Mouse (Mus musculus) stomach, embryonic 15.5 days (tissue): ENCODE results near the gene Fgf2. TPM values are rescaled to one million over a fixed set of nuclear protein-coding genes. Genes with fewer than 3 reads are reported as not detected.
A peak's percentile ranks its signal among the peaks of the same experiment; 100 is the strongest.

Experiments used
- ATAC-seq: fragments of 200-750 bp; cut with Nextera tagmentation; 2 replicates; pipeline ENCODE4 v1.8.0; 2017; ENCODE audit warnings: low read depth, moderate number of reproducible peaks, moderate TSS enrichment; ENCODE audit not compliant: insufficient read depth, low FRiP score
- H3K27ac ChIP-seq: fragments of 300-500 bp; sonication (generic); 2 replicates; pipeline ENCODE4 v1.5.1; 2015; ENCODE audit warnings: mild to moderate bottlenecking, inconsistent platforms
- H3K27me3 ChIP-seq: fragments of 300-500 bp; sonication (generic); replicated peaks from 2 replicates; pipeline ENCODE4 v1.6.1; 2015; ENCODE audit warnings: inconsistent platforms
- H3K36me3 ChIP-seq: fragments of 300-500 bp; sonication (generic); 2 replicates; pipeline ENCODE4 v1.6.1; 2015; ENCODE audit warnings: inconsistent platforms
- H3K4me1 ChIP-seq: fragments of 300-500 bp; sonication (generic); 2 replicates; pipeline ENCODE4 v1.6.1; 2015; ENCODE audit warnings: inconsistent platforms
- H3K4me2 ChIP-seq: fragments of 300-500 bp; sonication (generic); 2 replicates; pipeline ENCODE4 v1.6.1; 2015; ENCODE audit warnings: mild to moderate bottlenecking, inconsistent platforms
- H3K4me3 ChIP-seq: fragments of 300-500 bp; sonication (generic); replicated peaks from 2 replicates; pipeline ENCODE4 v1.5.1; 2015; ENCODE audit warnings: inconsistent platforms
- H3K9ac ChIP-seq: fragments of 300-500 bp; sonication (generic); 2 replicates; pipeline ENCODE4 v1.6.1; 2015; ENCODE audit warnings: inconsistent platforms
- H3K9me3 ChIP-seq: fragments of 300-500 bp; sonication (generic); 2 replicates; pipeline ENCODE4 v1.6.1; 2016; ENCODE audit warnings: inconsistent platforms
- WGBS: fragments of 180-500 bp; shearing (Covaris S2); methylation state at CpG from one replicate; pipeline ENCODE4 v1.1.7; 2015; 5-methylcytosine and 5-hydroxymethylcytosine counted together
- polyA plus RNA-seq: library from polyadenylated mRNA; unstranded; fragments of >200 nt; fragmentation: Nextera tagmentation; extraction: Ambion mirVana; gene quantifications from 2 replicates; pipeline ENCODE4 v1.2.1, GENCODE M21; 2015

Gene Fgf2
- polyA plus RNA-seq, 1 experiment from 2014 or later = 2.1 TPM

DNA sequence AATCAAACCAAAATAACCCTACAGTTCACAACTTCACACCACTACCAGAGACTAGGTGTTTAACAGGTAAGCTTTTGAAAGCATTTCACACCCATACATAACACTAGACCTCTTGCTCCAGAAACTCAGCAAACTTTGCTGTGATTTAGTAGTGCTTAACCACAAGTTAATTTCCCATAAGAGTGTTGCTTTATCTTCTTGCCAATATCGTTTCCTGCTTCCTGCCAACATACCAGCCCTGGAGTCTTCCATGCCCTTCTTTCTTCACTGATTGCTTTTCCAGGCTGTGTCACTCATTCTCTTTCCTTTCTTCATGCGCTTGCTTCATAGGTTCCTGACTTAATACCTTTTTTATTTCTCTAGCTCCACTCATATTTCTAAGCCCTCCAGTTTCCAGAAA is 19.7 kb upstream of the Fgf2 start:
- no peak overlapping the region for H3K9ac ChIP-seq
- H3K27me3 ChIP-seq = no peaks in the 10 kb centered on the region
- H3K9me3 ChIP-seq = no peaks in the 10 kb centered on the region
- no peak overlapping the region for H3K4me2 ChIP-seq
- no peak for ATAC-seq
- no peak overlapping the region for H3K4me3 ChIP-seq
- no peak overlapping the region for H3K27ac ChIP-seq
- no peaks in the 10 kb centered on the region for H3K4me1 ChIP-seq
- H3K36me3 ChIP-seq = no peaks in the 10 kb centered on the region
- 77% methylated on average over 2 of the region's 2 CpGs for WGBS

DNA sequence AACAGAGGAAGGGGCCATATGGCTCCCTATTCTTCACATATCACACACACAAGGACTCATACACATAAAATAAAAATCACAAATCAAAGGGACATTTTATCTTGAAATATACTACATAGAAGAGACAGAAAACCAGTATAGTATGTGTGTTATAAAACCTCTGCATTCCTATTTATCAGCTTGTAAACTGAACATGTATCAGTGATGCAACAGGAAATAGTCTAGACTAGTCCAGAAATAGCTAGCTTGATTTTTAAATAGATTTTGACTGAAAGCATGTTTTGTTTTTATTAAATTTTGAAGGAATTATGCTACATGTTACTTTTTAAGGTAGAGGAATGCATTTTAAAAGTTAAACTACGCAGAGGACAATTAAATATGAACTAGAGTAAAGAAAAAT is 18.2 kb upstream of the Fgf2 start:
- H3K27ac ChIP-seq = no peak overlapping the region
- 85% methylated on average over 1 of the region's 1 CpGs for WGBS
- H3K4me1 ChIP-seq = no peaks in the 10 kb centered on the region
- no peak overlapping the region for H3K4me3 ChIP-seq
- no peaks in the 10 kb centered on the region for H3K36me3 ChIP-seq
- no peak overlapping the region for H3K9ac ChIP-seq
- H3K27me3 ChIP-seq = no peaks in the 10 kb centered on the region
- H3K4me2 ChIP-seq = no peak overlapping the region
- no peak for ATAC-seq
- no peaks in the 10 kb centered on the region for H3K9me3 ChIP-seq

DNA sequence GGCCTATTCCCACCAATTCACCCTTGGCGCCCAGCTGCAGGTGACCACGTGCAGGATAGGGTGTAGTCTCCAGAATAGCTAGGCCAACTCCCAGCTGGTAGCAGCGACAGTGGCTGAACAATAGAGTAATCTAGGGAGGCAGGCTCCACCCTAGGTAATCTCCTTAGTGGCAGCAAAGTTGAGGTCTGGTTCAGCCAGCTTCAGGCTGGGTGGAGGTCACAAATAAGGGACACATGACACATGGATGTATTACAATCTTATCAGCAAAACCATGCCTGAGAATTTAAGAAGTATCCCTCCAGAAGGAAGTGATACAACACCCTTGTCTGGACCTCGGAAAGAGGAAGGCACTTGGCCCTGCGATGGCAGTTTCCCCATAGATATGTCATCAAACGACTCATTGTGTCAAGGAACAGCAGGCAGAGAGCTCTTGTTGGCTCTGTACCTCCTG is 16.1 kb upstream of the Fgf2 start:
- no peaks in the 10 kb centered on the region for H3K36me3 ChIP-seq
- H3K4me2 ChIP-seq = no peak overlapping the region
- no peak overlapping the region for H3K27ac ChIP-seq
- no peaks in the 10 kb centered on the region for H3K4me1 ChIP-seq
- WGBS = 54% methylated on average over 6 of the region's 6 CpGs
- no peak overlapping the region for H3K9ac ChIP-seq
- no peaks in the 10 kb centered on the region for H3K9me3 ChIP-seq
- no peaks in the 10 kb centered on the region for H3K27me3 ChIP-seq
- no peak; the same call in 1 of the 2 replicates for ATAC-seq
- H3K4me3 ChIP-seq = no peak overlapping the region

DNA sequence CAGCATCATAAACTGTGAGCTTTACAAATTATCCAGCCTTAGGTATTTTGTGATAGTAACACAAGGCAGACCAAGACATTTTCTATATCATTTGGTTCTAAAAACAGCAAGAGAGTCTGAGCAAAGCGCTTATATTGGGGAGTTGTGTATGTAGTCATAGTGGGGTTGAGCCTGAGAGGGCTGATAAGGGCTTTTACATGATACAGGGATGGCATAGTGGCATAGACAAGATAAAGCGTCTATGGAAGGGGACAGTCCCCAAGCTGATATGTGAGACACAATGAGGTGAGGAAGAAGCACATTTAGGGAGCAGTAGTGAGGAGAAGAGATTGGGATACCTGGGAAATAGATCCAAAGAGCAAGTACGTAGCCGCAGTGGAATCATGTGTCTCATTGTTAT is 14.1 kb upstream of the Fgf2 start:
- no peak for ATAC-seq
- H3K27ac ChIP-seq = no peak overlapping the region
- no peak overlapping the region for H3K4me3 ChIP-seq
- 94% methylated on average over 4 of the region's 4 CpGs for WGBS
- H3K4me1 ChIP-seq = no peaks in the 10 kb centered on the region
- no peaks in the 10 kb centered on the region for H3K36me3 ChIP-seq
- no peak overlapping the region for H3K9ac ChIP-seq
- no peaks in the 10 kb centered on the region for H3K9me3 ChIP-seq
- no peak overlapping the region for H3K4me2 ChIP-seq
- no peaks in the 10 kb centered on the region for H3K27me3 ChIP-seq

DNA sequence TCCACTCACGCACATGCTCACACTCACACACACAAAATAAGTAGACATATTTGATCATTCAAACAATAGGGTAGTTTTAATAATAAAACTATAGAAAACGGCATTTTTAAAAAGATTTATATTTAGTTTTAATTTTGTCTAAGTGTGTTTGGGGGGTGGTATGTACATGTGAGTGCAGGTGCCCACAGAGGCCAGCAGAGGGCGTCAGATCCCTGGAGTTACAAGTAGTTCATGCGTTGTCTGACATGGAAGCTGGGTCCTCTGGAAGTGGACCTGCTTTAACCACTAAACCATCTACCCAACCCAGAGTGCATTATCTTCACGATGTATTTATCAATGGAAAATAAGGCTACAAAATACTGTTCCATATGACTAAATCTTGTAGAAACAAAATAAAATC is 7.0 kb upstream of the Fgf2 start:
- Histone ChIP-seq H3K4me1 (no peaks in the 10 kb centered on the region), H3K9me3 (no peaks in the 10 kb centered on the region), H3K36me3 (no peaks in the 10 kb centered on the region), H3K27me3 (no peaks in the 10 kb centered on the region), H3K27ac (no peak overlapping the region), H3K4me3 (no peak overlapping the region), H3K4me2 (no peak overlapping the region), H3K9ac (no peak overlapping the region)
- WGBS = 59% methylated on average over 5 of the region's 5 CpGs
- no peak for ATAC-seq

DNA sequence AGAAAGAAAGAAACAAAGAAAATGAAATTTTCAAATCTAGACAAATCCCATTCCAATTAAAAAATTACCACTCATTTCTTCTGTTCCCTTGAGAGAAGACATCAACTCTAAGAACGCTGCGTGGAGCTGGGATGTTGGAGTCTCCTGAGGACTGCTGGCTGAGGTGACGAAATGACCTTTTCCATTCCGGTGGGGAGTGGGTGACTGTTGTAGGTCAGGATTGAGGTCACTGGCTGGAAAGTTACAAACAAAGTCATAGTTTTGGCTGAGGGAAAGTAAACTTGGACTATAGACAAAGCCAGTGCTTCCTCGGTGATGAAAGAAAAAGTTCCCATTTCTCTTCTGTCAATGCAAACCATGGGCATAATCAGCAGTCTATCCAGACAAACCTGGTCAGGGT is 5.3 kb upstream of the Fgf2 start:
- peaks cover 11% of the 10 kb centered on the region; the same call in 1 of the 2 replicates for H3K27me3 ChIP-seq
- WGBS = 44% methylated on average over 5 of the region's 5 CpGs
- no peaks in the 10 kb centered on the region for H3K36me3 ChIP-seq
- H3K9ac ChIP-seq = no peak overlapping the region
- no peak overlapping the region for H3K4me2 ChIP-seq
- H3K4me1 ChIP-seq = peaks cover 2% of the 10 kb centered on the region; the same call in 1 of the 2 replicates
- H3K4me3 ChIP-seq = no peak overlapping the region
- ATAC-seq = no peak
- no peak overlapping the region for H3K27ac ChIP-seq
- H3K9me3 ChIP-seq = no peaks in the 10 kb centered on the region

DNA sequence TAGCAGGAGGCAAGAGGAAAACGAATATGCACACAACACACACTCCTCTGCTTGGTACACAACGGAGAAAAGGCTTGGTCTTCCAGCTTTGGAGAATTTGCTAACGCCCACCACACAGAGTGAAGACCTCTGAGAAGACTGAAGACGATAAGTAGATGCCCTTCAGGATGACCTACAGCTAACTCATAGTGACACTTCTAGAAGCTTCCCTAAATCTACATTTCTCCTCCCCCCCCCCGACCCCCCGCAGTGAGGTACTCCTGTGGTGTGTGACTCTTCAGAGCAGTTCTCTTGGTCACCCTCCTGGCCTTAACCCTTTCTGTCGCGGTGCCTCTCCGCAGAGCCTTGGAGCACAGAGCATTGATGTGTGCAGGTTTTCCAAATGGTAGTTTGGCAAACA is 475 bp upstream of the Fgf2 start:
- Histone ChIP-seq H3K36me3 (no peaks in the 10 kb centered on the region), H3K27me3 (peaks cover 22% of the 10 kb centered on the region), H3K4me1 (peaks cover 7% of the 10 kb centered on the region; the same call in 1 of the 2 replicates), H3K9me3 (no peaks in the 10 kb centered on the region), H3K9ac (no peak overlapping the region), H3K27ac (no peak overlapping the region), H3K4me3 (peak overlapping the region; percentile 68), H3K4me2 (peak overlapping the region; percentile 95)
- ATAC-seq = 0 out of 2 replicates have a peak, but pooled peaks have one; percentile 18
- 33% methylated on average over 9 of the region's 9 CpGs for WGBS

DNA sequence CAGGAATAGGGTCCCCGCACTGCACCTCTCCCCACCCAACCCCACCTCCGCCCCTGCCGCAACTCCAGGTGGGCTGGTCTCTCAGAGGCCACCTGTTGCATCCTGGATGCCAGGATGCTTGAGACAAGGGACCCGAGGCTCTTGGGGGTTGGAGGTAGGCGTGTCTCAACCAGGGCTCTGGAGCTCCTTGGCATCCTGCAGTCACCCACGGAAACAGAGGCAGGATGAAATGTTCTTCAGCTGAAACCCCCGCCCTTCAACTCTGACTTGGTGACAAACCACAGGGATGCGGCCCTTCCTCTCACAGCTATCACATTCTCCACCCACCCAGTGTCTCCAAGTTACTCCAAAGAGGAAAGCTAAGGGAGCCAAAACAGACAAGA is 1.0 kb downstream of the Fgf2 start:
- ATAC-seq = no peak

DNA sequence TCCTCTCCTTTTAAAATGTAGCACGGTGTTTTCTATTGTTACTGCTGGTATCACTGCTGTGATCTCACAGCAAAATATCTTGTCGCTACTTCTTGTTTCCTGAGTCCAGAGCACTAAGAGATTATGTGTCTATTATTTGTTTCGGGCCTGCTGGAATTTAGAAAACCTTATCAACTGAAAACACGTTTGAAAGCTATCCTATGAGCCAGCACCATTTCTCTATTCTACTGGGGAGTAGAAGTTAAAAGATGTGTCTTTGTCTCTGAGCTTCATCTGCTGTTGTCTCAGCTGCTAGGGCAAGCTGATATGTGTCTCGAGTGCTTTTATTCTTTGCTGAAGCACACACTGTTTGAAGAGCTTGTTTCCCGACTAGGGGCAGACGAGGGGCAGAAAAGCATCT is 2.2 kb downstream of the Fgf2 start:
- H3K27ac ChIP-seq = no peak overlapping the region
- H3K4me1 ChIP-seq = peaks cover 7% of the 10 kb centered on the region; the same call in 1 of the 2 replicates
- no peak overlapping the region for H3K9ac ChIP-seq
- 50% methylated on average over 7 of the region's 7 CpGs for WGBS
- peaks cover 22% of the 10 kb centered on the region for H3K27me3 ChIP-seq
- no peak for ATAC-seq
- H3K4me2 ChIP-seq = no peak overlapping the region
- no peaks in the 10 kb centered on the region for H3K9me3 ChIP-seq
- no peaks in the 10 kb centered on the region for H3K36me3 ChIP-seq
- H3K4me3 ChIP-seq = no peak overlapping the region

More for the DNA sequence above, 1.0 kb downstream of the Fgf2 start:
- Histone ChIP-seq H3K9ac (peak overlapping the region; percentile 71; the same call in 1 of the 2 replicates), H3K36me3 (no peaks in the 10 kb centered on the region), H3K4me1 (peaks cover 7% of the 10 kb centered on the region; the same call in 1 of the 2 replicates), H3K9me3 (no peaks in the 10 kb centered on the region), H3K27ac (no peak overlapping the region), H3K4me3 (peak overlapping the region; percentile 68), H3K4me2 (peak overlapping the region; percentile 95), H3K27me3 (peaks cover 22% of the 10 kb centered on the region)
- 14% methylated on average over 8 of the region's 8 CpGs for WGBS

DNA sequence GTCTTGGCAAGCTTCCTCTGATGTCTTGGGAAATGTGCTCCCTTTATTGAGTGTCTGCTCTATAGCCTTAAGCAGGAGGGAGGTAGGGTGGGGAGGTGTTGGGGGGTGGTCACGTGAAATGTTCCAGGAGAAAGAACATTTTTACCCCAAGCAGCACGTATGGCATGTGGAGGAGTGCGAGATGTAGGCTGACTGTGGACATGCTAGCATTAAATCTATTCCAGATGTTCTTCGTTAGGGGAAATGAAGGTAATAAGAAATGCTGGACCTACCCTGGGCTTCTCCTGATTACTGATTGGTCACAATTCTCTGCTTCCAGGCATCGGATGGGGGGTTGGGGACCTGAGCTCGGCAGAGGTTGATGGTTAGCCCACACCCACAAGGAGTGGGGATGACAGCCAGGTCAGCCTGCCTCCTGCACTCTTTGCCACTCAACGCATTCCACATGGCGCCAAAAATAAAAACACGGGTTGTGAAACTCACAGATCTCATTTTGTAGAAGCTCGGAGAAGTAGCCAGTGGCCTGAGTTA is 5.9 kb downstream of the Fgf2 start:
- H3K36me3 ChIP-seq = no peaks in the 10 kb centered on the region

DNA sequence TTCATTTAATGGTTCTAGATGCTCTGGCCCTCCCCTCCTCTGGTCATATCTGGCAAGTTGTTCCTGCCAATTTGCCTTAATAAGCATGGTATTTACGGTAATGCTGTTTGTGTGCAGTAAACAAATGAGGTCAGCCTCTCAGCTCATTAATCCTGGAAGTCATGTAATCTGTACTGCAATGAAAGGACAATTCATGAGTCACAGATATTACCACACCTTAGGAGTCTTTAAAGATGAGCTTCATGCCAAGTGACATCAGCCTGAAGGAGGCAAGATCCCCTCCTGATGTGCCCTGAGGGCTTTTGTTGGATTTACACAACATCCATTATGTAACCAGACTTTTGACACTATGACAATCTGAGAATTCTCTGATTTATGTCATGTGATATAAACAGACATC is 6.6 kb downstream of the Fgf2 start:
- Histone ChIP-seq H3K36me3 (no peaks in the 10 kb centered on the region), H3K27ac (no peak overlapping the region), H3K27me3 (0 out of 2 replicates have a peak, but pooled peaks cover under 1% of the 10 kb centered on the region), H3K4me2 (no peak overlapping the region), H3K4me3 (no peak overlapping the region), H3K9me3 (no peaks in the 10 kb centered on the region), H3K4me1 (no peaks in the 10 kb centered on the region), H3K9ac (no peak overlapping the region)
- ATAC-seq = no peak
- WGBS = 66% methylated on average over 1 of the region's 1 CpGs

More for the DNA sequence above, 5.9 kb downstream of the Fgf2 start:
- Histone ChIP-seq H3K4me3 (no peak overlapping the region), H3K27me3 (peaks cover 5% of the 10 kb centered on the region; the same call in 1 of the 2 replicates), H3K4me1 (no peaks in the 10 kb centered on the region), H3K4me2 (no peak overlapping the region), H3K27ac (no peak overlapping the region), H3K9ac (no peak overlapping the region), H3K9me3 (no peaks in the 10 kb centered on the region)
- no peak for ATAC-seq
- WGBS = 76% methylated on average over 10 of the region's 10 CpGs

DNA sequence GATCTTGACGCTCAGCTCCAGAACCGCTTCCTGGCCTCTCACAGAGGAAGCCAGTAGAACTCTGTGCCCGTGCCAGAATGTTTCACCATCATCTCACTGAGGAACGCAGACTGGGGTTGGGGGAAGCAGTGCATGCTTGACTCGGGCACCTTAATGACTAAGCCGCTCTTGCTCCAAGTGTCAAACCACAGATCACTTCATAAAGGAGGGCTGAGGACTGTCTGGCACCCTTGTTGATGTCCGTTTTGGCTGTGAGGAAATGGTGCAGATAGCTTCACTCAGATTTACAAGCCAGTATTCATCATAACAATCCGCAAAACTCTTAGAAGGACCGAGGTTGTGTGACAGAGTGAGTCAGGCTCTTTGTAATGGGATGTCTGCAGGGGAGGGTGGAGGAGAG is 12.6 kb downstream of the Fgf2 start:
- no peak for ATAC-seq
- H3K27ac ChIP-seq = no peak overlapping the region
- H3K4me1 ChIP-seq = no peaks in the 10 kb centered on the region
- no peak overlapping the region for H3K9ac ChIP-seq
- H3K9me3 ChIP-seq = no peaks in the 10 kb centered on the region
- no peak overlapping the region for H3K4me2 ChIP-seq
- no peaks in the 10 kb centered on the region for H3K27me3 ChIP-seq
- H3K4me3 ChIP-seq = no peak overlapping the region
- H3K36me3 ChIP-seq = no peaks in the 10 kb centered on the region
- WGBS = 62% methylated on average over 9 of the region's 9 CpGs

DNA sequence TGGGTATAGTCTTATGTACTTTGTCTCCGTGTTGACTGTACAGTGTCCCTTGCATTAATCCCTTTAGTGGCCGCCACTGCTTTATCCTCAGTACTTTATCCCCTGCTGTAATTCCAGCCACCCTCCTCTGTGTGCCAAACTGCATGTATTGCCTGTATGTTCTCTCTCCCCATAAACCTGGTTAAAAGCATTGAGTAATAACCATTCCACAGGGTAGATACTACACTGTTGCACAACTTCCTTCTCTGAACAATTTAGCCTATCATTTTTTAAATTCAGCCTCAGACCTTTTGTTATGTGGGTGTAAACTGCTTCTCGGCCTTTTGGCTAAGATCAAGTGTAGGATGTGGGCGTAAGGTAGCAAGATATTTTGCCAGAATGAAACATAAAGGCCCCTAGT is 17.0 kb downstream of the Fgf2 start:
- WGBS = 79% methylated on average over 4 of the region's 4 CpGs
- no peak for ATAC-seq

More for the DNA sequence above, 17.0 kb downstream of the Fgf2 start:
- Histone ChIP-seq H3K4me2 (no peak overlapping the region), H3K4me1 (no peaks in the 10 kb centered on the region; the same call in 1 of the 2 replicates), H3K27me3 (no peaks in the 10 kb centered on the region), H3K4me3 (no peak overlapping the region), H3K9ac (no peak overlapping the region), H3K36me3 (no peaks in the 10 kb centered on the region), H3K27ac (no peak overlapping the region), H3K9me3 (no peaks in the 10 kb centered on the region)
